Mouse (Mus musculus) thymus, postnatal 10 days (tissue): ENCODE measurements around the gene Ninj1.

ENCODE experiments used
- DNase-seq, 2 experiments: peaks; one replicate each; pipeline ENCODE4 v3.0.0; 2021; ENCODE audit warnings: low spot score in 2 of 2

Gene Ninj1

GRCm38 (mm10) chr13:49187288-49188218 lies at the start of gene Ninj1:
Gene Ninj1 (plus strand): TSS chr13:49187485.
- peak; percentile 60 to 80 for DNase-seq

- DNase-seq: no peak
Measured at GRCm38 (mm10) chr13:49140567-49140966, 46.7 kb upstream of the Ninj1 start.

GRCm38 (mm10) chr13:49142396-49142795 lies 44.9 kb upstream of the Ninj1 start:
- no peak for DNase-seq

GRCm38 (mm10) chr13:49143323-49143722 lies 44.0 kb upstream of the Ninj1 start:
- no peak for DNase-seq

- no peak for DNase-seq
Measured at GRCm38 (mm10) chr13:49144451-49144850, 42.8 kb upstream of the Ninj1 start.

- no peak for DNase-seq
Measured at GRCm38 (mm10) chr13:49145396-49145795, 41.9 kb upstream of the Ninj1 start.

GRCm38 (mm10) chr13:49146040-49146697 lies 41.1 kb upstream of the Ninj1 start:
- DNase-seq: no peak

- DNase-seq: no peak
Measured at GRCm38 (mm10) chr13:49146698-49147006, 40.6 kb upstream of the Ninj1 start.

- peak in 1 of 2 experiments; percentile 27 for DNase-seq
Measured at GRCm38 (mm10) chr13:49147007-49147857, 40.1 kb upstream of the Ninj1 start.

GRCm38 (mm10) chr13:49147858-49148226 lies 39.4 kb upstream of the Ninj1 start, which contains the start of gene Wnk2:
Gene Wnk2 (minus strand): TSS chr13:49148014.
- DNase-seq: peak; percentile 66 to 82

GRCm38 (mm10) chr13:49148687-49149086 lies 38.6 kb upstream of the Ninj1 start:
- DNase-seq: no peak

GRCm38 (mm10) chr13:49154028-49154427 lies 33.3 kb upstream of the Ninj1 start:
- DNase-seq: no peak

- no peak for DNase-seq
Measured at GRCm38 (mm10) chr13:49154621-49155020, 32.7 kb upstream of the Ninj1 start.

GRCm38 (mm10) chr13:49156645-49157044 lies 30.6 kb upstream of the Ninj1 start:
- no peak for DNase-seq

- DNase-seq: no peak
Measured at GRCm38 (mm10) chr13:49158040-49158713, 29.1 kb upstream of the Ninj1 start.

GRCm38 (mm10) chr13:49161236-49161635 lies 26.0 kb upstream of the Ninj1 start:
- no peak for DNase-seq

- no peak for DNase-seq
Measured at GRCm38 (mm10) chr13:49162722-49163121, 24.6 kb upstream of the Ninj1 start.

GRCm38 (mm10) chr13:49163645-49164044 lies 23.6 kb upstream of the Ninj1 start:
- DNase-seq: no peak

GRCm38 (mm10) chr13:49167081-49167480 lies 20.2 kb upstream of the Ninj1 start:
- DNase-seq: no peak

GRCm38 (mm10) chr13:49169448-49170207 lies 17.7 kb upstream of the Ninj1 start:
- peak; percentile 46 to 82 for DNase-seq

- no peak for DNase-seq
Measured at GRCm38 (mm10) chr13:49170623-49171022, 16.7 kb upstream of the Ninj1 start.
